Mouse (Mus musculus): Measurements from ENCODE around the gene Gm2a.

- TF ChIP-seq POLR2A (IDR thresholded peaks at IDR 0.05; ENCODE audit: control insufficient read depth in 1 of 2, insufficient read depth in 1 of 2, low read depth in 1 of 2, low read length in 2 of 2, poor library complexity in 1 of 2) (no peak), USF1 (IDR thresholded peaks at IDR 0.05; ENCODE audit: low read depth, low read length) (no peak), CTCF (IDR thresholded peaks at IDR 0.05 in 2 of 3, conservative IDR thresholded peaks at IDR 0.05 in 1 of 3; ENCODE audit: control insufficient read depth in 1 of 3, insufficient read depth in 1 of 3, low read depth in 2 of 3, low read length in 3 of 3, poor library complexity in 1 of 3, severe bottlenecking in 1 of 3) (no peak), CHD1 (IDR thresholded peaks at IDR 0.05; ENCODE audit: low read depth, low read length) (no peak), GATA1 (IDR thresholded peaks at IDR 0.05; ENCODE audit: low read depth, low read length) (no peak), POLR2AphosphoS5 (IDR thresholded peaks at IDR 0.05; ENCODE audit: borderline replicate concordance, low read depth, low read length) (no peak), E2F4 (IDR thresholded peaks at IDR 0.05; ENCODE audit: borderline replicate concordance, low read depth, low read length) (no peak), KAT2A (conservative IDR thresholded peaks at IDR 0.05; ENCODE audit: low read depth, low read length) (no peak), ELF1 (IDR thresholded peaks at IDR 0.05; ENCODE audit: low read depth, low read length) (no peak), TAL1 (IDR thresholded peaks at IDR 0.05; ENCODE audit: low read length) (no peak), ZC3H11A (IDR thresholded peaks at IDR 0.05; ENCODE audit: low read depth, low read length) (no peak), MEF2A (IDR thresholded peaks at IDR 0.05; ENCODE audit: extremely low read depth, insufficient replicate concordance, low read depth, low read length, poor library complexity, severe bottlenecking) (no peak), EP300 (IDR thresholded peaks at IDR 0.05; ENCODE audit: low read depth in 1 of 2, low read length in 2 of 2) (no peak)
Measured at GRCm38 (mm10) chr11:55072467-55072866, 25.4 kb upstream of the Gm2a start.
